Mouse (Mus musculus): ENCODE data around the gene Ndufa11. TPM values are rescaled to one million over a fixed set of nuclear protein-coding genes. Genes with fewer than 3 reads are reported as not detected.

Gene Ndufa11
- polyA plus RNA-seq, 1 experiment from 2014 or later = 426 TPM

DNA sequence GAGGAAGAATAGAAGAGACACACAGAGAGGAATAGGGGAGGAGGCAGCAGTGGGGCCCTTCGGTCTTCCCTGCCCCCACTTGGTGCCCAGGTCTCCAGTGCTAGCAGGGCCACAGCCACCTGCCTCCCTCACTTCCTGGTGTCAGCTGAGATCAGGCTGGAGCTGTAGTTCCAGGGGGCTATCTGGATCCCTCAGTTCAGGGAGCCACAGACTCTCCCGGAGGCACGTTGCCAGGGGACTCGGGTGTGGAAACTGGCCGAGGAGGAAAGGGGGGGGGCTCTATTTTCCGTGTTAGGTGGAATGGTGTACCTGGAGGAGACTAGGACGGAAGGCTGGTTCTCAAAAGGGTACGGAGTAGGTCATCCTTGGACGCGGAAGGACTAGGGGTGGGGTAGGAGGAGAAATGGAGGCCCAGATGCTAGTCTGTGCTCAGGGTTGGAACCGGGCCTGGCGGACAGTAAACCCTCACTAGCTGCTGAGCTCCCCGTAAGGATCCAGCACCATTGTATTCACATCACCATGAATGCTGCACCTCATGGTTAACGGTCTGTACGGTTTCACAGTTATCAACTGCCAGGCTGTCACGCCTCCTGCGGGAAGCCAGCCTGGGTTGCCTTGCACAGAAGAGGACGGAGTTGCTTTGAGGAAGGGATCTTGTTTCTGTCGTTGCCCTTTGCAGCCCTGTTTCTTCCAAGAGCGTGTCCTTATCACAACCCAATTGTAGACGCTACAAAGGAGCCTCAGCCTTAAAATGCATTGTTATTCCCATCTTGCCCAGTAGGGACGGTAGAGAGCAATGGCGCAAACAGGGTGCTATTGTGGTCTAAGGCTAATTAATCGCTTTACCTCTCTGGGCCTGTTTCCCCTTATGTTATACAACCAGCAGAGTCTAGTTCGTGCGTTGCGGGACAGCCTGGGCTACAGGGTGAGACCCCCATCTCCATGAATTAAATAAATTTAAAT is 45.5 kb downstream of the Ndufa11 start:
- H3K4me3 ChIP-seq (ENCODE audit: low read depth, low read length) = no peak overlapping the region
- H3K4me2 ChIP-seq (replicated peaks; ENCODE audit: low read depth, low read length) = no peak overlapping the region
- peaks cover 6% of the 10 kb centered on the region; the same call in 1 of the 2 replicates for H3K4me1 ChIP-seq (ENCODE audit: insufficient read depth, low read depth, low read length)
- no peaks in the 10 kb centered on the region for H3K36me3 ChIP-seq (ENCODE audit: insufficient read depth, low read length)
- ATAC-seq = no peak
- H3K9me3 ChIP-seq (ENCODE audit: low read length) = no peaks in the 10 kb centered on the region
- H3K9ac ChIP-seq (replicated peaks; ENCODE audit: low read depth) = 0 out of 2 replicates have a peak overlapping the region, but pooled peaks have one; percentile 43
- no peaks in the 10 kb centered on the region for H3K27me3 ChIP-seq (replicated peaks; ENCODE audit: insufficient read depth, low read length)
- peak; percentile 70 for DNase-seq (ENCODE audit: low spot score)
- 48% methylated on average over 27 of the region's 27 CpGs for WGBS
- no peak overlapping the region for H3K27ac ChIP-seq (ENCODE audit: low read length)
- TF ChIP-seq CTCF (IDR thresholded peaks at IDR 0.05) = peak; percentile 100
- no peak for TF ChIP-seq EP300 (IDR thresholded peaks at IDR 0.05)

DNA sequence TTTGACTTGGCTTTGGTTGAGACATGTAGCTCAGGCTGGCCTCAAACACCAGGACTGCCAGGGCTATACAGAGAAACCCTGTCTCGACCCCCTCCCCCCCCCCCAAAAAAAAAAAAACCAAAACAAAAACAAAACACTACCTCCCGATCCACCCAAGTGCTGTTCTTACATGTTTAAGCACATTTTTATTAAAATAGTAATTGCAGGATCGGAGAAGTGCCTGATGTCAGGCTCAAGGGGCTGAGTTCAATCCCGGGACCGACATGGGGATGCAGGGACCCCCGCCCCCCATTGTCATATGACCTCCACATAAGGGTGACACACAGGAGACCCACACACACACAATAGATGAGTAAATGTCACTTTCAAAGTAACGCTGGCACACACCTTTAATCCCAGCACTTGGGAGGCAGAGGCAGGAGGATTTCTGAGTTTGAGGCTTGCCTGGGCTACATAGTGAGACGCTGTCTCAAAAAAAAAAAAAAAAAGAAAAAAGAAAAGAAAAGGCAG is 46.2 kb downstream of the Ndufa11 start:
- H3K27ac ChIP-seq (ENCODE audit: low read length) = no peak overlapping the region
- H3K4me3 ChIP-seq (ENCODE audit: low read depth, low read length) = peak overlapping the region; percentile 82
- H3K36me3 ChIP-seq (ENCODE audit: insufficient read depth, low read length) = no peaks in the 10 kb centered on the region; the same call in 1 of the 2 replicates
- no peak overlapping the region for H3K9ac ChIP-seq (replicated peaks; ENCODE audit: low read depth)
- DNase-seq (ENCODE audit: low spot score) = no peak
- no peak for TF ChIP-seq CTCF (IDR thresholded peaks at IDR 0.05)
- no peak for TF ChIP-seq EP300 (IDR thresholded peaks at IDR 0.05)
- no peaks in the 10 kb centered on the region for H3K9me3 ChIP-seq (ENCODE audit: low read length)
- peaks cover 3% of the 10 kb centered on the region; the same call in 1 of the 2 replicates for H3K4me1 ChIP-seq (ENCODE audit: insufficient read depth, low read depth, low read length)
- no peaks in the 10 kb centered on the region for H3K27me3 ChIP-seq (replicated peaks; ENCODE audit: insufficient read depth, low read length)
- WGBS = 72% methylated on average over 8 of the region's 8 CpGs
- ATAC-seq = no peak
- peak overlapping the region; percentile 57; the same call in 1 of the 2 replicates for H3K4me2 ChIP-seq (replicated peaks; ENCODE audit: low read depth, low read length)

DNA sequence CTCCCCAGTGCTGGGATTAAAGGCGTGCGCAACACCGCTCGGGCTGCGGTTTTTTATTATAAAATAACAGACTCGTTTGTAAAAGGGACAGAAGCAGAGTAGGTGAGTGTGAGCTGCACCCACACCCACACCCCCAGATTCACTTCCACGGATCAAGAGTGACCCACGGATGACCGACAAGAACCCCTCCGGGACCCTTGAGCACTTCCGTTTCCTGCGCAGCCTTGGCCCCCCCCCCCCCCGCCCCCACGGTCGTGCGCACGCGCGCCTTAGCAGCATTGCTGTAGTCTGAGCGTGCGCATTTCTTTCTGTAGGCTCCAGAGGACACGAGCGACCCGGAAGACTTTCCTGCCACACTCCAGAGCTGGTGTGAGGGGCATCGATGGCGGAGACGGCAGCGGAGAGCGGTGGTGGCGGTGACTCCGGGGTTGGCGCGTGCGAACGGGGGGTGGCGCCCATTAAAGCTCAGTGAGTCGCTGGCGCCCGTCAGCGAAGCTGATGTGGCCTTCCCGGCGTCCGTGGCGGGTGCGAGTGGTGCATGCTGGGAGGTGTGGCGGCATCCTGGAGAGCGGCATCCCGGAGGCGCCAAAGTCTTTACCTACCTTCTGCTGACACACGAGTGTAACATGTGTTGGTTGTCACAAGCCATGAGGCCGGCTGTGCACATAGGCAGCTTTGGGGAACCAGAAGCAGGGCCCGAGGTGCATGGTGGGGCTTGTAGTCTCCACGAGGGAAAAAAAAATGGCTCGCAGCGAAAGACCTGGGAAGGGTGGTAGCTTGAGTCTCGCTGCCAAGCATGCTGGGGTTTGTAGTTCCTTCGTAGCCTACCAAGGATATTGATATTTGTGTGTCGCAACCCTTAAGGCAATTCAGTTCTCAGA is 47.1 kb downstream of the Ndufa11 start, which contains the start of gene Dus3l:
Gene Dus3l, plus strand, starts transcription at position 284 of the 881 bp plus-strand sequence.
- peak within 1 kb of the TSS; percentile 74 for H3K9ac ChIP-seq (replicated peaks; ENCODE audit: low read depth)
- peak within 1 kb of the TSS; percentile 82 for H3K4me3 ChIP-seq (ENCODE audit: low read depth, low read length)
- no peaks in the 10 kb centered on the region; the same call in 1 of the 2 replicates for H3K36me3 ChIP-seq (ENCODE audit: insufficient read depth, low read length)
- peak within 1 kb of the TSS; percentile 94 for H3K27ac ChIP-seq (ENCODE audit: low read length)
- H3K4me2 ChIP-seq (replicated peaks; ENCODE audit: low read depth, low read length) = peak within 1 kb of the TSS; percentile 57
- H3K9me3 ChIP-seq (ENCODE audit: low read length) = no peaks in the 10 kb centered on the region
- DNase-seq (ENCODE audit: low spot score) (peak; percentile 98), ATAC-seq (peak; percentile 88)
- no peaks in the 10 kb centered on the region for H3K27me3 ChIP-seq (replicated peaks; ENCODE audit: insufficient read depth, low read length)
- WGBS = under 1% methylated on average over 49 of the region's 58 CpGs
- TF ChIP-seq CTCF (IDR thresholded peaks at IDR 0.05) (no peak), EP300 (IDR thresholded peaks at IDR 0.05) (no peak)
- H3K4me1 ChIP-seq (ENCODE audit: insufficient read depth, low read depth, low read length) = peaks cover 3% of the 10 kb centered on the region; the same call in 1 of the 2 replicates

DNA sequence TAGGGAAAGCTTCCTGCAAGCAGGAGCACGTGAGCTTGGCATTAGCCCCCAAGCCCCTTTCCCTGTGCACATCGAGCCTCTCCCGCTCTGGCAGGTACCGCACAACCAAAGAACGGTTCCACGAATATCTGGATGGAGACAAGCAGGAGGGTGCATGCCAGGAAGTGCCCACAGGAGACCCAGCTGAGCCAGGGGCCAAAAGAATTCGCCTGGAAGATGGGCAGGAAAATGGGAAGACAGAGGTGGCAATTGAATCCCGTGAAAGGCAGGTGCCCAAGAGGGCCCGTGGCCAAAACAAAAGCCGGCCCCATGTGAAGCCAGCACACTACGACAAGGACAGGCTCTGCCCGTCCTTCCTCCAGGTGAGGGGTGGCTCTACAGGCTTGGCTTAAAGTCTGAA is 47.9 kb downstream of the Ndufa11 start:
- Histone ChIP-seq H3K27ac (ENCODE audit: low read length) (peak overlapping the region; percentile 94; the same call in 1 of the 2 replicates), H3K36me3 (ENCODE audit: insufficient read depth, low read length) (no peaks in the 10 kb centered on the region; the same call in 1 of the 2 replicates), H3K4me3 (ENCODE audit: low read depth, low read length) (peak overlapping the region; percentile 82), H3K4me2 (replicated peaks; ENCODE audit: low read depth, low read length) (peak overlapping the region; percentile 57), H3K4me1 (ENCODE audit: insufficient read depth, low read depth, low read length) (peaks cover 3% of the 10 kb centered on the region; the same call in 1 of the 2 replicates), H3K9me3 (ENCODE audit: low read length) (no peaks in the 10 kb centered on the region), H3K9ac (replicated peaks; ENCODE audit: low read depth) (0 out of 2 replicates have a peak overlapping the region, but pooled peaks have one; percentile 74), H3K27me3 (replicated peaks; ENCODE audit: insufficient read depth, low read length) (no peaks in the 10 kb centered on the region)
- no peak for TF ChIP-seq CTCF (IDR thresholded peaks at IDR 0.05)
- no peak for TF ChIP-seq EP300 (IDR thresholded peaks at IDR 0.05)
- no peak for DNase-seq (ENCODE audit: low spot score)
- 52% methylated on average over 12 of the region's 12 CpGs for WGBS
- no peak for ATAC-seq

DNA sequence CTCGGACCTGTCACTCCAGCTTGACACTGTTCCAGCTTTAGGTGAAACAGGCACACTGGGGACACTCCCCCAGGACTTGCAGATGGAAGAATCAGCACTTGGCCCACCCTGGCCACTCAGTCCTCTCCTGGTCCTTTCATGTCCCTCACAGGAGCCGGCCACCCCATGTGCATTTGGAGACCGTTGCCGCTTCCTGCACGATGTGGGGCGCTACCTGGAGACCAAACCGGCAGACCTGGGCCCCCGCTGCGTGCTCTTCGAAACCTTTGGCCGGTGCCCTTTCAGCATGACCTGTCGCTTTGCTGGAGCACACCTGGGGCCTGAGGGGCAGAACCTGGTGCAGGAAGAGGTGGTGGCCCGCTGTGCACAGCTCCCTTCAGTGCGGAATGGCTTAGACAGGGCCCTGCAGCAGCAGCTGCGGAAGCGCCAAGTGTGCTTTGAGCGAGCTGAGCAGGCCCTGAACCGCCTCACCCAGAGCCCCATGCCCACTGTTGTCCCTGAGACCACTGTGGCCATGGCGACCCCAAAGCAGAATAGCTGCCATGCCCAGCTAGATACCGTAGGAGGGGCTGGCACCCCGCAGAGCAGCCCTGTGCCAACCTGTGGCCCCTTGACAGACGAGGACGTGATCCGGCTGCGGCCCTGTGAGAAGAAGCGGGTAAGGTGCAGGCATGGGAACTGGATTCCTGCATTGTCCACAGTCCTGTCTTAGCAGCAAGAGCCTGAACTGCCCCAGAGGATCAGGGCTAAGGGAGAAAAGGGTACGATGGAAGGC is 49.3 kb downstream of the Ndufa11 start:
- Histone ChIP-seq H3K27me3 (replicated peaks; ENCODE audit: insufficient read depth, low read length) (no peaks in the 10 kb centered on the region), H3K4me2 (replicated peaks; ENCODE audit: low read depth, low read length) (no peak overlapping the region), H3K27ac (ENCODE audit: low read length) (no peak overlapping the region), H3K4me3 (ENCODE audit: low read depth, low read length) (no peak overlapping the region), H3K4me1 (ENCODE audit: insufficient read depth, low read depth, low read length) (peaks cover 3% of the 10 kb centered on the region; the same call in 1 of the 2 replicates), H3K9me3 (ENCODE audit: low read length) (no peaks in the 10 kb centered on the region), H3K36me3 (ENCODE audit: insufficient read depth, low read length) (no peaks in the 10 kb centered on the region; the same call in 1 of the 2 replicates), H3K9ac (replicated peaks; ENCODE audit: low read depth) (no peak overlapping the region)
- 97% methylated on average over 27 of the region's 27 CpGs for WGBS
- ATAC-seq = no peak
- DNase-seq (ENCODE audit: low spot score) = no peak
- TF ChIP-seq CTCF (IDR thresholded peaks at IDR 0.05) = no peak
- TF ChIP-seq EP300 (IDR thresholded peaks at IDR 0.05) = no peak

Measured in lung, postnatal 0 days (tissue).